ENCODE assay signal across 10 mouse cellular contexts in the genomic region with DNA sequence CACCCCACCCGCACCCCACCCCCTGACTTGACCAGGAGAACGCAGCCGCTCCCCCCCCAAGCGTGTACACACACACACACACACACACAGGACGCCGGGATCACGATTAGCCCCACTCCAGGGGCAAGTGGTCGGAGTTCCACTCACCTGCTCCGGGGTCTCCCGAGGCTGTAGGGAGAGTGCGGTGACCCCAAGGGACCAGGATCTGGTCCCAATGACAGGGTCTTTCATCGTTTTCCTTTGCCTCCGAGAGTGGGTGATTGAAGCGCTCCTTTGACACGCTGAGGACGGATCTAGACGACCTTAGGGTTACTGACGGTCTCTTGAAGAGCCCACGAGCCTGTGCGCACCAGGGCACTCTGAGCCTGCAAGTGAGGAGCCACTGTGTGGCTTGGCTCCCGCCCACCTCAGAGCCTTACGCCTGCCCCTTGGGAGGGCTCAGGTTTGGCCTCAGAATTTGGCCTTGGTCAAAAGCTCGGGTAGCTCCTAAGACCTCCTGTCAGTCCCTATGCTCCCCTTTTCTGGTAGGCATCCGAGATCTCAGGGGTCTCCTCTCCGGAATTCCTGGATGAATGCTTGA. TPM values are rescaled to one million over a fixed set of nuclear protein-coding genes. Genes with fewer than 3 reads are reported as not detected.
DNase-seq lines count a peak whose midpoint lies in the region; ATAC-seq and TF ChIP-seq lines count a peak whose summit lies in the region.
"Had no signal": no experiment of that assay in that cellular context is flagged by ENCODE, and none has a peak within 500 bp of the region (broad histone marks: within the 10 kb centered on the region; RNA-seq: fewer than 3 reads in every experiment).

No protein-coding gene starts in this region.

- WGBS in heart, embryonic 15.5 days = 2% methylated on average over 25 of the region's 25 CpGs
- 2% methylated on average over 25 of the region's 25 CpGs for WGBS in hindbrain, postnatal 0 days

- TF ChIP-seq POLR2A in myocyte (IDR thresholded peaks at IDR 0.05; ENCODE audit: insufficient read length, low read depth) = peak; percentile 50

- no peaks in the 10 kb centered on the region for H3K9me3 ChIP-seq in heart, embryonic 15.5 days (replicated peaks)
- H3K9me3 ChIP-seq in hindbrain, postnatal 0 days (ENCODE audit: low read length) = no peaks in the 10 kb centered on the region

- DNase-seq in heart, postnatal 4 days = no peak
- DNase-seq in hindbrain, postnatal 0 days (ENCODE audit: low spot score) = no peak
- no peak for DNase-seq in frontal cortex, postnatal 36 days (ENCODE audit: low spot score in 2 of 2)
- DNase-seq in layer of hippocampus, postnatal 14 days (ENCODE audit: low spot score in 2 of 2) = no peak
- DNase-seq in layer of hippocampus, adult 9-10 months (ENCODE audit: low spot score) = no peak
- DNase-seq: cerebellum, adult 8-10 months had no signal

- H3K27me3 ChIP-seq in heart, embryonic 15.5 days = peaks cover 93% of the 10 kb centered on the region
- peaks cover 63% of the 10 kb centered on the region for H3K27me3 ChIP-seq in hindbrain, postnatal 0 days (ENCODE audit: insufficient read depth, low read length)
- no peaks in the 10 kb centered on the region for H3K27me3 ChIP-seq in myocyte (ENCODE audit: control insufficient read depth, insufficient read depth, insufficient read length)

- no peak overlapping the region for H3ac ChIP-seq in myocyte (ENCODE audit: control insufficient read depth, insufficient read length)

- H3K27ac ChIP-seq in heart, embryonic 15.5 days = no peak overlapping the region
- no peak overlapping the region for H3K27ac ChIP-seq in hindbrain, postnatal 0 days

- H3K4me3 ChIP-seq in heart, embryonic 15.5 days = peak overlapping the region; percentile 39
- peak overlapping the region; percentile 31 for H3K4me3 ChIP-seq in hindbrain, postnatal 0 days (ENCODE audit: low read length)
- peak overlapping the region; percentile 33 for H3K4me3 ChIP-seq in myocyte

- peak overlapping the region; percentile 66 for H3K4me2 ChIP-seq in heart, embryonic 15.5 days
- peak overlapping the region; percentile 48 for H3K4me2 ChIP-seq in hindbrain, postnatal 0 days (ENCODE audit: low read depth, low read length)
- H3K4me2 ChIP-seq in myocyte (ENCODE audit: low read depth) = peak overlapping the region; percentile 93

- TF ChIP-seq CTCF in hindbrain, postnatal 0 days (IDR thresholded peaks at IDR 0.05; ENCODE audit: low read depth) = no peak

- no peak for ATAC-seq in heart, embryonic 15.5 days (replicated peaks; ENCODE audit: insufficient number of reproducible peaks, insufficient read depth, low FRiP score, low read depth)
- ATAC-seq in common myeloid progenitor, adult 5-6 weeks (replicated peaks; ENCODE audit: low read depth, poor library complexity, severe bottlenecking) = 0 out of 2 replicates have a peak, but pooled peaks have one; percentile 20
- ATAC-seq in hindbrain, postnatal 0 days = no peak

- no peaks in the 10 kb centered on the region for H3K36me3 ChIP-seq in heart, embryonic 15.5 days
- no peaks in the 10 kb centered on the region for H3K36me3 ChIP-seq in hindbrain, postnatal 0 days (ENCODE audit: insufficient read depth, low read length)
- H3K36me3 ChIP-seq in myocyte (ENCODE audit: control insufficient read depth, insufficient read depth) = no peaks in the 10 kb centered on the region

- 0 out of 2 replicates have a peak overlapping the region, but pooled peaks have one; percentile 31 for H3K9ac ChIP-seq in heart, embryonic 15.5 days
- H3K9ac ChIP-seq in hindbrain, postnatal 0 days (replicated peaks; ENCODE audit: low read length) = 0 out of 2 replicates have a peak overlapping the region, but pooled peaks have one; percentile 37

- H3K79me2 ChIP-seq in myocyte (ENCODE audit: control insufficient read depth, insufficient read depth) = no peaks in the 10 kb centered on the region

- H3K4me1 ChIP-seq in heart, embryonic 15.5 days (replicated peaks) = peaks cover 46% of the 10 kb centered on the region
- H3K4me1 ChIP-seq in hindbrain, postnatal 0 days (ENCODE audit: insufficient read depth, low read length) = peaks cover 5% of the 10 kb centered on the region; the same call in 1 of the 2 replicates

TF ChIP-seq in myocyte, 11 proteins besides CTCF, POLR2A, EP300 and RAD21:
- TF ChIP-seq POLR2AphosphoS2 (IDR thresholded peaks at IDR 0.05; ENCODE audit: insufficient read length, low read depth) = no peak
- no peak for TF ChIP-seq SRF (IDR thresholded peaks at IDR 0.05; ENCODE audit: control insufficient read depth, insufficient read length, low read depth)
- no peak for TF ChIP-seq CEBPB (IDR thresholded peaks at IDR 0.05; ENCODE audit: insufficient read depth, poor library complexity, severe bottlenecking)
- TF ChIP-seq MAX (IDR thresholded peaks at IDR 0.05; ENCODE audit: low read depth) = no peak

RNA-seq across cellular contexts. Expression of gene Wnt10b, which starts 0.3 kb away (rescaled TPM):
- polyA plus RNA-seq in heart, embryonic 15.5 days (2015; fragmentation: Nextera tagmentation; extraction: Ambion mirVana) = 0.46 TPM in 1 of 2 replicates, not detected in the other
- under 1 TPM; 0.36 to 0.50 TPM for total RNA-seq in heart, postnatal 4 days (2021)
- 0.64 TPM in 1 of 2 replicates, not detected in the other for total RNA-seq in common myeloid progenitor, adult 5-6 weeks (2017)
- total RNA-seq in hindbrain, postnatal 0 days (2014; rRNA removed) = 1.4 and 4.5 TPM in 2 replicates
- polyA plus RNA-seq in hindbrain, postnatal 0 days (2015; fragmentation: Nextera tagmentation; extraction: Ambion mirVana) = 0.29 TPM in 1 of 2 replicates, not detected in the other
- polyA plus RNA-seq in myocyte (2012; fragmentation: generic; extraction: Trizol) = 3.3 TPM
- total RNA-seq in layer of hippocampus, postnatal 14 days (2021) = under 1 TPM; 0.41 to 0.48 TPM

RNA-seq across cellular contexts. Expression of gene Wnt1, which starts 11.4 kb away (rescaled TPM):
- not detected in 2 replicates for polyA plus RNA-seq in heart, embryonic 15.5 days (2015; fragmentation: Nextera tagmentation; extraction: Ambion mirVana)
- total RNA-seq in heart, postnatal 4 days (2021) = not detected
- total RNA-seq in common myeloid progenitor, adult 5-6 weeks (2017) = not detected in 2 replicates
- total RNA-seq in hindbrain, postnatal 0 days (2014; rRNA removed) = 0.05 TPM in 1 of 2 replicates, not detected in the other
- 0.52 and 0.59 TPM in 2 replicates for polyA plus RNA-seq in hindbrain, postnatal 0 days (2015; fragmentation: Nextera tagmentation; extraction: Ambion mirVana)
- polyA plus RNA-seq in myocyte (2012; fragmentation: generic; extraction: Trizol) = 0.06 TPM
- not detected for total RNA-seq in layer of hippocampus, postnatal 14 days (2021)
- polyA plus RNA-seq: large intestine, adult 2 months had no signal

RNA-seq across cellular contexts. Expression of gene Arf3, which starts 15.3 kb away (rescaled TPM):
- polyA plus RNA-seq in heart, embryonic 15.5 days (2015; fragmentation: Nextera tagmentation; extraction: Ambion mirVana) = 29.5 and 41.5 TPM in 2 replicates
- total RNA-seq in heart, postnatal 4 days (2021) = 10 to 100 TPM; 40.9 to 43.7 TPM
- 27.0 and 32.8 TPM in 2 replicates for total RNA-seq in common myeloid progenitor, adult 5-6 weeks (2017)
- total RNA-seq in hindbrain, postnatal 0 days (2014; rRNA removed) = 127 TPM in 2 replicates
- polyA plus RNA-seq in hindbrain, postnatal 0 days (2015; fragmentation: Nextera tagmentation; extraction: Ambion mirVana) = 80.7 and 92.9 TPM in 2 replicates
- polyA plus RNA-seq in myocyte (2012; fragmentation: generic; extraction: Trizol) = 72.0 TPM
- total RNA-seq in layer of hippocampus, postnatal 14 days (2021) = 100 to 1,000 TPM; 791 to 794 TPM

RNA-seq across cellular contexts. Expression of gene Ddn, which starts 31.0 kb away (rescaled TPM):
- 0.32 and 0.66 TPM in 2 replicates for polyA plus RNA-seq in heart, embryonic 15.5 days (2015; fragmentation: Nextera tagmentation; extraction: Ambion mirVana)
- 1 to 10 TPM in 1 of 2 experiments, under 1 TPM in 1; 0.93 to 1.2 TPM for total RNA-seq in heart, postnatal 4 days (2021)
- total RNA-seq in common myeloid progenitor, adult 5-6 weeks (2017) = 0.23 TPM in 1 of 2 replicates, not detected in the other
- 2.7 and 6.5 TPM in 2 replicates for total RNA-seq in hindbrain, postnatal 0 days (2014; rRNA removed)
- polyA plus RNA-seq in hindbrain, postnatal 0 days (2015; fragmentation: Nextera tagmentation; extraction: Ambion mirVana) = 0.45 and 0.64 TPM in 2 replicates
- polyA plus RNA-seq in myocyte (2012; fragmentation: generic; extraction: Trizol) = 0.11 TPM
- 100 to 1,000 TPM; 747 to 793 TPM for total RNA-seq in layer of hippocampus, postnatal 14 days (2021)

RNA-seq across cellular contexts. Expression of gene Fkbp11, which starts 50.3 kb away (rescaled TPM):
- polyA plus RNA-seq in heart, embryonic 15.5 days (2015; fragmentation: Nextera tagmentation; extraction: Ambion mirVana) = 20.9 and 26.6 TPM in 2 replicates
- 10 to 100 TPM; 11.0 to 12.8 TPM for total RNA-seq in heart, postnatal 4 days (2021)
- 16.9 and 21.6 TPM in 2 replicates for total RNA-seq in common myeloid progenitor, adult 5-6 weeks (2017)
- 6.4 and 10.6 TPM in 2 replicates for total RNA-seq in hindbrain, postnatal 0 days (2014; rRNA removed)
- 5.0 and 6.6 TPM in 2 replicates for polyA plus RNA-seq in hindbrain, postnatal 0 days (2015; fragmentation: Nextera tagmentation; extraction: Ambion mirVana)
- 52.9 TPM for polyA plus RNA-seq in myocyte (2012; fragmentation: generic; extraction: Trizol)
- 1 to 10 TPM; 1.3 to 2.7 TPM for total RNA-seq in layer of hippocampus, postnatal 14 days (2021)
